Mouse (Mus musculus) intestine, postnatal 0 days (tissue): ENCODE results near the gene Rilpl1. TPM values are rescaled to one million over a fixed set of nuclear protein-coding genes. Genes with fewer than 3 reads are reported as not detected.

Source experiments
- ATAC-seq: fragments of 200-750 bp; cut with Nextera tagmentation; 2 replicates; pipeline ENCODE4 v1.8.0; 2017; ENCODE audit warnings: mild to moderate bottlenecking, moderate TSS enrichment, moderate library complexity
- H3K27ac ChIP-seq: fragments of 300-500 bp; sonication (generic); 2 replicates; pipeline ENCODE4 v1.5.1; 2014; ENCODE audit warnings: mild to moderate bottlenecking, low read depth, low read length, moderate library complexity
- H3K27me3 ChIP-seq: fragments of 300-500 bp; sonication (generic); replicated peaks from 2 replicates; pipeline ENCODE4 v1.6.1; 2014; ENCODE audit warnings: low read length, mixed read lengths; ENCODE audit not compliant: control insufficient read depth, insufficient read depth
- H3K36me3 ChIP-seq: fragments of 300-500 bp; sonication (generic); 2 replicates; pipeline ENCODE4 v1.6.1; 2014; ENCODE audit warnings: mild to moderate bottlenecking, moderate library complexity; ENCODE audit not compliant: control insufficient read depth, insufficient read depth
- H3K4me1 ChIP-seq: fragments of 300-500 bp; sonication (generic); replicated peaks from 2 replicates; pipeline ENCODE4 v1.6.1; 2014; ENCODE audit warnings: antibody characterized with exemption, low read length, mixed read lengths; ENCODE audit not compliant: control insufficient read depth, insufficient read depth
- H3K4me2 ChIP-seq: fragments of 300-500 bp; sonication (generic); replicated peaks from 2 replicates; pipeline ENCODE4 v1.6.1; 2014; ENCODE audit warnings: low read depth, mild to moderate bottlenecking, moderate library complexity
- H3K4me3 ChIP-seq: fragments of 300-500 bp; sonication (generic); 2 replicates; pipeline ENCODE4 v1.5.1; 2014; ENCODE audit warnings: low read depth, low read length
- H3K9ac ChIP-seq: fragments of 300-500 bp; sonication (generic); 2 replicates; pipeline ENCODE4 v1.6.1; 2014; ENCODE audit warnings: mild to moderate bottlenecking, low read depth, low read length
- H3K9me3 ChIP-seq: fragments of 300-500 bp; sonication (generic); 2 replicates; pipeline ENCODE4 v1.6.1; 2016; ENCODE audit warnings: mixed run types; ENCODE audit not compliant: control insufficient read depth
- CTCF ChIP-seq: sonication (generic); IDR thresholded peaks from 2 replicates; pipeline ENCODE4 v1.5.1; 2016; ENCODE audit warnings: low read depth, mild to moderate bottlenecking, control low read depth, antibody characterized with exemption, moderate library complexity
- WGBS: fragments of 180-500 bp; shearing (Covaris S2); extraction: QIAGEN DNeasy Blood & Tissue Kit; methylation state at CpG from one replicate; pipeline ENCODE4 v1.1.7; 2014; 5-methylcytosine and 5-hydroxymethylcytosine counted together
- polyA plus RNA-seq: library from polyadenylated mRNA; unstranded; fragments of >200 nt; fragmentation: Nextera tagmentation; extraction: Ambion mirVana; gene quantifications from 2 replicates; pipeline ENCODE4 v1.2.1, GENCODE M21; 2015

The Rilpl1 gene
- polyA plus RNA-seq, 1 experiment from 2014 or later = 6.6 TPM

DNA sequence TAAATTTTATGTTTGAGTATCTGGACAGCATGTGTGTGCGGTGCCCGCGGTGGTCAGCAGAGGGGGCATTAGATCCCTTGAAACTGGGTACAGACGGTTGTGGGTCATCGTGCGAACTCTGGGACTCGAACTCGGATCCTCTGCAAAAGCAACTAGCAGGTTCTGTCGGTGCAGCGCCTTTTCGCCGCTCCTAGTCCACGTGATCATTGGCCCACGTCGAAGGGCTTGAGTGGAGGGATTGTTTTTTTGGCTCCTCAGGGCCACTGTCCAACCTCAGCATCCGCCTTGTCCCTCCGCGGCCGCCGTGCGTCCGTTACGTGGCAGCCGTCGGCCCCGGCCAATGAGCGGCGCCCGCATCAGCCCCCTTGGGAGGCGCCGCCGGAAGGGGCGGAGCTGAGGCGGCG lies 9.2 kb upstream of the Rilpl1 start, which contains the start of gene Tmed2:
Tmed2 (plus strand) TSS at position 313 of the 404 bp plus-strand sequence.
- H3K9me3 ChIP-seq = no peaks in the 10 kb centered on the region

DNA sequence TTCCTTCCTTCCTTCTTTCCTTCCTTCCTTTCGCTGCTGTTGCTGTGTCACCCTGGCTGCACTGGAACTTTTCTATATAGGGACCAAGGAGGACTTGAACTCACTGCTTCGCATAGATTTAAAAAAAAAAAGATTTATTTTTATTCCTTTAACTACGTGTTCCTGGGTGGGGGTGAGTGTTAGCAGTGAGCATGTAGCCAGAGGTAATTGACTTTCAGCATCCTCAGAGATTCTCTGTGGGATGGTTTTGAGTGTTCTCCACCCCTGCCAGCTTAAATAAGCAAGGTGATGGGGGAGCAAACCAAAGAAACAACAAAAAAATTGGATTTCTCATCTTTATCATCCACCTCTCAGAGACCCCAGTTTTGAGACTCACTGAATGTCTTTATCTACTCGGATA lies 8.7 kb upstream of the Rilpl1 start:
- no peak for TF ChIP-seq CTCF
- WGBS = 75% methylated on average over 4 of the region's 4 CpGs
- ATAC-seq = no peak
- no peaks in the 10 kb centered on the region for H3K4me1 ChIP-seq
- no peaks in the 10 kb centered on the region for H3K27me3 ChIP-seq
- H3K9ac ChIP-seq = no peak overlapping the region
- peaks cover 24% of the 10 kb centered on the region for H3K36me3 ChIP-seq
- no peaks in the 10 kb centered on the region for H3K9me3 ChIP-seq
- 0 out of 2 replicates have a peak overlapping the region, but pooled peaks have one; percentile 96 for H3K27ac ChIP-seq
- H3K4me3 ChIP-seq = peak overlapping the region; percentile 66
- H3K4me2 ChIP-seq = peak overlapping the region; percentile 49; the same call in 1 of the 2 replicates

More for the DNA sequence above, 9.2 kb upstream of the Rilpl1 start, which contains the start of gene Tmed2:
- peak; percentile 63 for TF ChIP-seq CTCF
- H3K27me3 ChIP-seq = no peaks in the 10 kb centered on the region
- peaks cover 27% of the 10 kb centered on the region for H3K36me3 ChIP-seq
- H3K4me2 ChIP-seq = peak within 1 kb of the TSS; percentile 66
- H3K4me3 ChIP-seq = peak within 1 kb of the TSS; percentile 66
- H3K9ac ChIP-seq = peak within 1 kb of the TSS; percentile 66
- peak; percentile 97 for ATAC-seq
- WGBS = under 1% methylated on average over 34 of the region's 35 CpGs
- H3K27ac ChIP-seq = peak within 1 kb of the TSS; percentile 96
- no peaks in the 10 kb centered on the region for H3K4me1 ChIP-seq

DNA sequence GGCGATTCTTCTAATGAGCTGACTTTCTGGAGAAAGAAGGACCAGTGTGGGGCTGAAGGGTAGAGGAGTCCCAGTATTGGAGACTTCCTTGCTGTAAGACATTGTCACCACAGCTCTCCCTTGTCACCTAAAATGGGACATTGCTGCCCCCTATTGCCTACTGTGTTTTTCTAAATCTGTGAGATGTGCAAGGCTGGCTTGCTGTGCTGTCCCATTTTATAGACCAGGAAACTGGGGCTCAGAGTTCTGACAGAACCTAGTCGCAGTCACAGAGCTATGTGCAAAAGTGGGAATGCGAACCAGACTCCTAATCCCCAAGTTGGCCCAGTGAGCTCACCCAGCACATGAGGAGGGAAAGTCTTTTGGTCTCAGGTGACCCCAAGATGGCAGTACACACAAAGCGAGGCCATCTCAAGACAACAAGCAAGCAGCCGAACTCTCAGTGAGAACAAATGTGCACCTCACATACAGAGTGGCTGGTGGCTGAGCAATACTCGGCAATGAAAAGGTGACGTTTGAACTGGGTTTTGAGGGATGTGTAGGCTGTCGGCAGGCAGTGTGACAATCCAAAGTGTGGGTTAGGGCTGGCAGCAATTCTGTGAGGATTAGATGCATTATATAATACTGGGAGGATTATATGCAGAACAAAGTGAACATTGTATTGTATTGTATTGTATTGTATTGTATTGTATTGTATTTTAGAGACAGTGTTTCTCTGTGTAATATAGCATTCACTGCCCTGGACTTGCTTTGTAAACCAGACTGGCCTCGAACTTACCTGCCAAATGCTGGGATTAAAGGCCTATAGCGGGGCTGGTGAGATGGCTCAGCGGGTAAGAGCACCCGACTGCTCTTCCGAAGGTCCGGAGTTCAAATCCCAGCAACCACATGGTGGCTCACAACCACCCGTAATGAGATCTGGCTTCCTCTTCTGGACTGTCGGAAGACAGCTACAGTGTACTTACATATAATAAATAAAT lies 7.9 kb upstream of the Rilpl1 start:
- H3K36me3 ChIP-seq = peaks cover 18% of the 10 kb centered on the region
- no peak overlapping the region for H3K4me3 ChIP-seq
- no peak overlapping the region for H3K4me2 ChIP-seq
- TF ChIP-seq CTCF = peak; percentile 74
- H3K27ac ChIP-seq = no peak overlapping the region
- no peaks in the 10 kb centered on the region for H3K27me3 ChIP-seq
- 74% methylated on average over 15 of the region's 16 CpGs for WGBS
- H3K4me1 ChIP-seq = no peaks in the 10 kb centered on the region
- no peak for ATAC-seq
- H3K9me3 ChIP-seq = no peaks in the 10 kb centered on the region
- no peak overlapping the region for H3K9ac ChIP-seq

DNA sequence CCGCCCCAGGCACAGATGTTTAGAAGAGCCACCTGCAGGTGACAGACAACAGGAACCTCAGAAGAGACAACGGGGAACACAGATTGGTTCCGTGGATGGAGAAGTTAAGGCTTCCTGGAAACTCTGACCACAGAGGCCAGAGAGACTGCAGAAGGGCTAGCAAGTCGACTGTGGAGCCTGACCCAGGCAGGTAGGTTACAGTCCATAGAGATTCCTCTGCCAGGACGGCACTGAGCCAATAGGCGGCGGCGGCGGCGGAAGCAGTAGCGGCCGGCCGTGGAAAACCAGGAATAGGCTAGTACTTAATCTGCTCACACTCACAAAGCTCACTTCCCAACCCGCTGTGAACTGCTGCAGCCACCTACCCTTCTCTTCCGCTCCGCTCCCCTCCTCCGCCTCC lies 5.6 kb upstream of the Rilpl1 start:
- Histone ChIP-seq H3K36me3 (no peaks in the 10 kb centered on the region), H3K27ac (0 out of 2 replicates have a peak overlapping the region, but pooled peaks have one; percentile 22), H3K27me3 (no peaks in the 10 kb centered on the region), H3K4me2 (peak overlapping the region; percentile 64), H3K4me3 (0 out of 2 replicates have a peak overlapping the region, but pooled peaks have one; percentile 7), H3K9me3 (no peaks in the 10 kb centered on the region), H3K9ac (peak overlapping the region; percentile 27; the same call in 1 of the 2 replicates), H3K4me1 (no peaks in the 10 kb centered on the region)
- no peak for ATAC-seq
- peak; percentile 38 for TF ChIP-seq CTCF
- 11% methylated on average over 7 of the region's 17 CpGs for WGBS

DNA sequence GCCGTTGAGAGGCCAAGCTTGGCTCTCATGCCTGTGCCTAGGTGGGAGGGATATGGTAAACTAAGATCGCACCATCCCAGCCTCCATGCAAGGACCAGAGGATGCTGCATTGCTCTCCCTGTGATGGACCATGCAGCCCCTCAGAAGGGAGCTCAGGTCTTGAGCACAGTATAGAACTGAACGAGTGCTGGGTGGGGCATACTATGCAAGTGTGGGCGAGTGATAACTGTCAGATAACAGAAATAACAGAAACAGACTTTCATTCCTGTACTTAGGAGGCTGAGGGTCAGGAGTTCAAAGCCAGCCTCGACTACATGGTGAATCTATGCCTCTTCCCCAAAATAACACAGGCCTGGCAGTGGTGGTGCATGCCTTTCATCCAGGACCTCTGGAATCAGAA lies 3.8 kb upstream of the Rilpl1 start:
- TF ChIP-seq CTCF = no peak
- no peak for ATAC-seq
- H3K4me3 ChIP-seq = no peak overlapping the region
- no peaks in the 10 kb centered on the region for H3K4me1 ChIP-seq
- H3K27ac ChIP-seq = no peak overlapping the region
- H3K36me3 ChIP-seq = no peaks in the 10 kb centered on the region
- no peaks in the 10 kb centered on the region; the same call in 1 of the 2 replicates for H3K27me3 ChIP-seq
- no peak overlapping the region for H3K4me2 ChIP-seq
- H3K9ac ChIP-seq = no peak overlapping the region
- 61% methylated on average over 5 of the region's 5 CpGs for WGBS
- no peaks in the 10 kb centered on the region for H3K9me3 ChIP-seq

DNA sequence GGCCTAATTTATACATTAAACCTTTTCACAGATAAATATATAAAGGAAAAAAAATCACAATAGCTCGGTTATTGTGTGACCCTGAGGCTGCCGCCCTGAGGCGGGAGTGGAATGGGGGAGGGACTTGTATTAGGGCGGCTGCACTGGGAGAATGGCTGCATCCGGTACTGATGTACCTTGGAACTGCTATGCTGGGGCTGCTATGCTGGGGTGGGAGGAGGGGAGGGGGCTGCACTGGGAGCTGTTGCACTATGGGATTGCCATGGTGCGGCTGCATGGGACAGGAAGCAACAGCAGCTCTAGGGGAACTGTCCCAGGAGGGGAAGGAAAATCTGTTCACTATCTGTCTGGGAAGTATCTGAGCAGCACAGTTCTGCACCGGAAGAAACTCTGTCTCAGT lies 1.3 kb upstream of the Rilpl1 start:
- no peak overlapping the region for H3K4me3 ChIP-seq
- TF ChIP-seq CTCF = no peak
- H3K9me3 ChIP-seq = no peaks in the 10 kb centered on the region
- H3K27ac ChIP-seq = no peak overlapping the region
- H3K4me1 ChIP-seq = no peaks in the 10 kb centered on the region
- no peaks in the 10 kb centered on the region for H3K36me3 ChIP-seq
- H3K27me3 ChIP-seq = no peaks in the 10 kb centered on the region; the same call in 1 of the 2 replicates
- ATAC-seq = no peak
- WGBS = 35% methylated on average over 7 of the region's 7 CpGs
- no peak overlapping the region for H3K4me2 ChIP-seq
- H3K9ac ChIP-seq = no peak overlapping the region
